Mouse (Mus musculus) cerebellum, adult 2 months (tissue): ENCODE data around the gene Nrcam. TPM values are rescaled to one million over a fixed set of nuclear protein-coding genes. Genes with fewer than 3 reads are reported as not detected.

Experiments
- DNase-seq, 2 experiments: peaks; one replicate each; pipeline ENCODE4 v3.0.0; 2021
- H3K27ac ChIP-seq: fragments of 200-500 bp; 2 replicates; pipeline ENCODE4 v1.5.1; 2012; ENCODE audit warnings: low read length, control low read depth, inconsistent platforms; ENCODE audit not compliant: insufficient read depth
- H3K27me3 ChIP-seq: fragments of 200-500 bp; 2 replicates; pipeline ENCODE4 v1.6.1; 2012; ENCODE audit warnings: inconsistent platforms, mild to moderate bottlenecking, low read length, moderate library complexity; ENCODE audit not compliant: control insufficient read depth, insufficient read depth
- H3K4me1 ChIP-seq: fragments of 200-500 bp; 2 replicates; pipeline ENCODE4 v1.6.1; 2011; ENCODE audit warnings: low read length; ENCODE audit not compliant: control insufficient read depth, insufficient read depth
- H3K4me3 ChIP-seq: fragments of 200-500 bp; replicated peaks from 2 replicates; pipeline ENCODE3; 2011; ENCODE audit warnings: mild to moderate bottlenecking, low read depth, low read length, control low read depth; ENCODE audit not compliant: insufficient read depth
- CTCF ChIP-seq: fragments of 200-500 bp; IDR thresholded peaks from 2 replicates; pipeline ENCODE4 v1.5.1; 2011; ENCODE audit warnings: low read depth, mild to moderate bottlenecking, control low read depth, low read length, moderate library complexity, borderline replicate concordance; ENCODE audit not compliant: insufficient read depth
- POLR2A ChIP-seq: fragments of 200-500 bp; IDR thresholded peaks from 2 replicates; pipeline ENCODE4 v1.6.1; 2011; ENCODE audit warnings: low read length, control low read depth, borderline replicate concordance; ENCODE audit not compliant: insufficient read depth
- WGBS: fragments of 180-500 bp; shearing (Covaris S2); methylation state at CpG from one replicate; pipeline ENCODE4 v1.1.7; 2018; 5-methylcytosine and 5-hydroxymethylcytosine counted together
- polyA plus RNA-seq: library from polyadenylated mRNA; depleted of rRNA; stranded (reverse); fragments of >200 nt; gene quantifications from 2 replicates; pipeline ENCODE4 v1.2.3, GENCODE M21; 2012

Nrcam gene
- polyA plus RNA-seq, 1 experiment = 88.0 TPM

DNA sequence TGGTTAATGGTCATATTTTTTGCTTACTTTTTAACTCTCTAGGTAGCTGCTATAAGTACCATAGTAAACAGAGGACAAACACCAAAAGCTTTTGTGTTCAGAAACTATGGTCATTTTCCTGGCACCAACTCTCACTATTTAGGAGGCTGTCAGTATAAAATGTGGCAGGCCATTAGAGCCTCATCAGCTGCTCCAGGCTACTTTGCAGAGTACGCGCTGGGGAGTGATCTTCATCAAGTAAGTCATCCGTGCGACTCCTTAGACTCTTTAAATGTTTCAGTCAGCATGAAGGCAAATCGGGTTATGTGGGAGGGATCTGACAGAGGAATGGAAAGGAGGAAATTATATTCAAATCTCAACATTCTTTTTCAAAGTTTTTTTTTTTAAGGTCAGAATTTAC is 23.8 kb upstream of the Nrcam start:
- Histone ChIP-seq H3K27ac (no peak overlapping the region), H3K27me3 (no peaks in the 10 kb centered on the region), H3K4me3 (no peak overlapping the region), H3K4me1 (peaks cover 4% of the 10 kb centered on the region; the same call in 1 of the 2 replicates)
- WGBS = 65% methylated on average over 5 of the region's 5 CpGs
- DNase-seq = no peak
- TF ChIP-seq CTCF (no peak), POLR2A (no peak)

DNA sequence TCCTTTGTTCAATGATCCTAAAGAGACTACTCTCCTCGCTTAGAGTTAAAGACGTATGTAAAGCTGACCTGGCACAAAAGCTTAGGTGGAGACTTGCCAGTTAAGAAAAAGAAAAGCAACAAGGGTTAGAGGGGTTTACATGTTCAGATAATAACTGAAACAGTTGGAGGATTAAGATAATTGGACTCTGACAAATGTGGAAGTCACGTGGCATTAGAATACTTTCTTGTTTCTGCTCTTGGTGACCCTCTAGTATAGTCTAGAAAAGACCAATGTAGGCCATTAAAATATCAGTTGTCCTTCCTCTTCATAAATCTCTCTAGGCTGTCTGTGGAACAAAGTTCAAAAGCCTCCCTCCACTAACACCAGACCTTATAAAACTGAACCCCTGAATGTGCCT is 20.5 kb upstream of the Nrcam start:
- peaks cover 1% of the 10 kb centered on the region; the same call in 1 of the 2 replicates for H3K4me1 ChIP-seq
- TF ChIP-seq CTCF = no peak
- TF ChIP-seq POLR2A = no peak
- no peak overlapping the region for H3K4me3 ChIP-seq
- WGBS = 85% methylated on average over 3 of the region's 3 CpGs
- DNase-seq = no peak
- H3K27me3 ChIP-seq = no peaks in the 10 kb centered on the region
- H3K27ac ChIP-seq = no peak overlapping the region

DNA sequence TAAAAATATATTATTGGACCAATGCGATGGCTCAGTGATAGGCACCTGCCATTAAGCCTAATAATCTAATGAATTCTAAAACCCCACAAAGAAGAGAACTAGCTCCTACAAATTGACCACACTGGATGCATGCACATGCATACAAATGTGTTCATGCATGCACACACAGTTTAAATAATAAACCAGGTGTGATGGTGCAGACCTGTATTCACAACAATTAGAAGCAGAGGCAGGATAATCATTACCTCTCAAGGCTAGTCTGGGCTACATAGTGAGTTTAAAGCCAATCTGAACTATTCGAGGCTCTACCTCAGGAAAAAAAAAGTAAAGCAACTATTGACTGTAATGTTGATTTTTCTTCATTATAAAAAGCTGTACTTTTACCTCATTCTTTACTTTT is 13.5 kb upstream of the Nrcam start:
- Histone ChIP-seq H3K27me3 (no peaks in the 10 kb centered on the region), H3K27ac (no peak overlapping the region), H3K4me3 (no peak overlapping the region), H3K4me1 (no peaks in the 10 kb centered on the region)
- no peak for DNase-seq
- no peak for TF ChIP-seq POLR2A
- TF ChIP-seq CTCF = no peak
- 94% methylated on average over 2 of the region's 2 CpGs for WGBS

DNA sequence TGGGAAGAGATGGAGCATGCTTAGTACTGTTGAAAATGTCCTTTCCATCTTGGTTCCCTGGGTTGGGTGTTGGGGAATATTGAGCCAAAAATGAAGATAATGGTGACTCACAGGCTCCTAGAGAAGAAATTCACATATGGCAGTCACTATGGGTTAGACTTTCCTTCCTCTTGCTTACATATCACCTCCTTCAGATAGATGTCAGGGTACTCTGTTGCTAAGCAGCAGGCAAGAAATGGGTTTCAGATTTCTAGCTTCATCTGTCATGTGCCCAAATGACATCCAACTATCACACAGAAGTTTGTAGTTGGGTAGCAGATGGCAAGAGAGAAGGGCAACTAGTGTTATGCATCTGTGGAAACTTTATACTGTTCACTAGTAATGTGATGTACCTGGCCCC is 3.6 kb upstream of the Nrcam start:
- no peak for DNase-seq
- Histone ChIP-seq H3K4me3 (no peak overlapping the region), H3K27ac (no peak overlapping the region), H3K27me3 (no peaks in the 10 kb centered on the region), H3K4me1 (no peaks in the 10 kb centered on the region)
- TF ChIP-seq CTCF (no peak), POLR2A (no peak)

DNA sequence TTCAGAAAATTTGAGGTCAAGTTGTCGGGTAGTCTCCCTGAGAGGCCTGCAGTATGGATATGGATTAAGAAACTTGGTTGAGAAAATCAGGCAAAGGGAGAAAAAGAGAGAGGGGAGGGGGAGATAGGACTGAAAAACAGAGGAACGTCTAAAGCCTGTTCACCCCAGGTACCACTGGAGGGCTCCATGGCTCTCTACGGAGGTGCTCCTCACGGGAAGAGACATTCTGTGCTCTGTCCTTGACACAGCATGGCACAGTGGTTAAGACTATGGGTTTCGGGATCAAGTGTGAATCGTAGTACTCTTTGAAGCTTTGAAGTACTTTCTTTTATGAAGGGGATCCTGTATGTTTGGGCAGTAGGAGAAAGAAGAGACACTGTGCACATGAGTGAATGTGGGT is 1.2 kb upstream of the Nrcam start:
- peak; percentile 73 for TF ChIP-seq CTCF
- TF ChIP-seq POLR2A = no peak
- no peaks in the 10 kb centered on the region for H3K27me3 ChIP-seq
- no peak overlapping the region for H3K27ac ChIP-seq
- peaks cover 3% of the 10 kb centered on the region for H3K4me1 ChIP-seq
- 28% methylated on average over 6 of the region's 6 CpGs for WGBS
- peak; percentile 43 to 57 for DNase-seq
- no peak overlapping the region for H3K4me3 ChIP-seq

DNA sequence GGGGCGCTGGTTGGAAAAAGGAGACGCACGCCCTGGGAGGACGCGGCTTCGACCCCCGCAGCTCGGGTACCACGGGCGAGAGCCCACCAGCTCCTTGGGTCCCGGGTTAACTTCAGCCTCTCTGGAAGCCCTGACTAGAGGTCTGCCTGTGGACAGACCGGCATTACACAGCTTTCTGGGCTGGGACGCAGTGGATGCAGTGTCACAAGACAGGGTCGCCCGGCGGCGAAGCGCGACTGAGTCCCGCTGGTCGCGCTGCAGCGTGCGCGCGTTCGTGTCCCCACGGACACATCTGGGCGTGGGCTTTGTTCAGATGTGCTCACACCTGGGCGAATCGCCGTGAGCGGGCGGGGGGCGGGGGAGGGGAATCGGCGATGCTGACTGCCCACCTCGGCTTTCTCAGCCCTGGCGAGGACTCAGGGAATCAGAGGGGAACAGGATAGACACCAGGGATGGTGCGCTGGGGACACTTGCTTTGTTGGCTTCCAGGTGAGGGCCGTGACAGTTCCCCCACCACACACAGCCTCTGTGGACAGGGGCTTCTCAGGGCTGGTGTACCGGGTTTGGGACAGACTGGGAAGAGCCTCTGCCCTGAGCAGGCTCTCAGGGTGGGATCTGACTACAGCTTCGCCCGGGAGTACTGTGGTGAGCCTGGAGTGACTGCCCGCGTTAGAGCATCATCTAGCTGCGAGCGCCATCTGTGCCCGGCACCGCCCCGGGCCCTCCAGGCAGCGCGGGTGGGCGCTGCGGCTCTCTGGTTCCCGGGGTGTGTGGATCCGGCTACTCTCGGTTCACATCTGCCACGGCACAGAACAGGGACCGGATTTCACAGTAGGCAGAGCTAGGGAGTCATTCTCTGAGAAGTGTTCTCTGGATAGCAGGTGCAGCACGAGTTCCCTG is 881 bp downstream of the Nrcam start:
- H3K4me1 ChIP-seq = peaks cover 8% of the 10 kb centered on the region
- under 1% methylated on average over 61 of the region's 61 CpGs for WGBS
- H3K4me3 ChIP-seq = peak overlapping the region; percentile 67
- peak overlapping the region; percentile 37 for H3K27ac ChIP-seq
- no peak for TF ChIP-seq CTCF
- TF ChIP-seq POLR2A = 0 out of 2 replicates have a peak, but pooled peaks have one; percentile 25
- H3K27me3 ChIP-seq = no peaks in the 10 kb centered on the region
- DNase-seq = peak; percentile 71 to 77

DNA sequence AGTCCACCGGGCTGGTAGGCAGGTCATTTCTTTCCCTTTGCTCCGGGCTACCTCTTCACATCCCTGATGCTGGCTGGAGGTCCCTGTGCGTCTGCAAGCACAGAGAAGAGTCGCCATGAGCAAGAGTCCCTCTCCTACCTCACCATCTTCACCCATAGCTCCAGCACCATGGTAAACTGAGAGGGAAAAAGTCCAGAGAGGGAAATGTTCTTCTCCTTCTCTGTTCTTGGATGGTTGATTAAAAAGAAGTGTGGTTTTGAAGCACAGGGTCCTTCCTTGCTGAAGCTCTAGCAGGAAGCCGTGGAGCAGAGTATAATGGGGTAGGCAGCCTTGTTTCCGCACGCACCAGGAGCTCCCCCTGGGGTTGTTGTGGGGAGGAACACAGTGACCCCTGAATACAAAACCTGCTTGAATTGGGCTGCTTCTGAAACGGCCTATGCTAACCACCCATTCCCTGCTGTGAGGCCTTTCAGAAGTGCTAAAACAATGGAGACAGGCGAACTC is 1.6 kb downstream of the Nrcam start:
- WGBS = 3% methylated on average over 9 of the region's 9 CpGs
- Histone ChIP-seq H3K4me1 (peaks cover 8% of the 10 kb centered on the region), H3K4me3 (peak overlapping the region; percentile 67), H3K27me3 (no peaks in the 10 kb centered on the region), H3K27ac (peak overlapping the region; percentile 37)
- TF ChIP-seq POLR2A (no peak), CTCF (peak; percentile 14; the same call in 1 of the 2 replicates)
- DNase-seq = peak; percentile 35
